Mouse (Mus musculus) lung, embryonic 16.5 days (tissue): ENCODE results near the gene Agtr1a. TPM values are rescaled to one million over a fixed set of nuclear protein-coding genes. Genes with fewer than 3 reads are reported as not detected.

Source experiments
- ATAC-seq: fragments of 200-750 bp; cut with Nextera tagmentation; 2 replicates; pipeline ENCODE4 v1.8.0; 2017; ENCODE audit warnings: low read depth, mild to moderate bottlenecking, moderate library complexity
- H3K27ac ChIP-seq: fragments of 300-500 bp; sonication (generic); 2 replicates; pipeline ENCODE4 v1.5.1; 2014; ENCODE audit warnings: mild to moderate bottlenecking, control low read depth, low read length
- H3K27me3 ChIP-seq: fragments of 300-500 bp; sonication (generic); 2 replicates; pipeline ENCODE4 v1.6.1; 2014; ENCODE audit warnings: low read depth, low read length, mixed read lengths; ENCODE audit not compliant: control insufficient read depth, insufficient read depth
- H3K36me3 ChIP-seq: fragments of 300-500 bp; sonication (generic); 2 replicates; pipeline ENCODE4 v1.6.1; 2014; ENCODE audit warnings: low read length; ENCODE audit not compliant: control insufficient read depth, insufficient read depth
- H3K4me1 ChIP-seq: fragments of 300-500 bp; sonication (generic); replicated peaks from 2 replicates; pipeline ENCODE4 v1.6.1; 2014; ENCODE audit warnings: low read length, mixed read lengths; ENCODE audit not compliant: control insufficient read depth, insufficient read depth
- H3K4me2 ChIP-seq: fragments of 300-500 bp; sonication (generic); 2 replicates; pipeline ENCODE4 v1.6.1; 2014; ENCODE audit warnings: low read depth, low read length, control low read depth
- H3K4me3 ChIP-seq: fragments of 300-500 bp; sonication (generic); 2 replicates; pipeline ENCODE4 v1.5.1; 2014; ENCODE audit warnings: mild to moderate bottlenecking, low read length, control low read depth
- H3K9ac ChIP-seq: fragments of 300-500 bp; sonication (generic); 2 replicates; pipeline ENCODE4 v1.6.1; 2014; ENCODE audit warnings: low read length, control low read depth
- H3K9me3 ChIP-seq: fragments of 300-500 bp; sonication (generic); 2 replicates; pipeline ENCODE4 v1.6.1; 2016; ENCODE audit warnings: low read length; ENCODE audit not compliant: control insufficient read depth
- WGBS: fragments of 180-500 bp; shearing (Covaris S2); extraction: QIAGEN DNeasy Blood & Tissue Kit; methylation state at CpG from one replicate; pipeline ENCODE4 v1.1.7; 2014; 5-methylcytosine and 5-hydroxymethylcytosine counted together
- polyA plus RNA-seq: library from polyadenylated mRNA; unstranded; fragments of >200 nt; fragmentation: Nextera tagmentation; extraction: Ambion mirVana; gene quantifications from 2 replicates; pipeline ENCODE4 v1.2.1, GENCODE M21; 2015

The Agtr1a gene
- polyA plus RNA-seq, 1 experiment from 2014 or later = 7.3 TPM

GRCm38 (mm10) chr13:30378868-30379267, 42.6 kb downstream of the Agtr1a start:
- H3K9me3 ChIP-seq = no peaks in the 10 kb centered on the region

GRCm38 (mm10) chr13:30385183-30385582, 48.9 kb downstream of the Agtr1a start:
- H3K9ac ChIP-seq = no peak overlapping the region
- ATAC-seq = no peak
- H3K27ac ChIP-seq = no peak overlapping the region
- H3K4me3 ChIP-seq = no peak overlapping the region
- 84% methylated on average over 6 of the region's 6 CpGs for WGBS
- no peaks in the 10 kb centered on the region for H3K36me3 ChIP-seq
- H3K4me2 ChIP-seq = no peak overlapping the region
- H3K4me1 ChIP-seq = no peaks in the 10 kb centered on the region
- no peaks in the 10 kb centered on the region for H3K27me3 ChIP-seq
- H3K9me3 ChIP-seq = no peaks in the 10 kb centered on the region

More at GRCm38 (mm10) chr13:30378868-30379267, 42.6 kb downstream of the Agtr1a start:
- H3K36me3 ChIP-seq = no peaks in the 10 kb centered on the region
- no peaks in the 10 kb centered on the region for H3K4me1 ChIP-seq
- no peak overlapping the region for H3K9ac ChIP-seq
- no peak for ATAC-seq
- no peak overlapping the region for H3K4me2 ChIP-seq
- no peak overlapping the region for H3K4me3 ChIP-seq
- WGBS = 79% methylated on average over 5 of the region's 5 CpGs
- no peak overlapping the region for H3K27ac ChIP-seq
- H3K27me3 ChIP-seq = no peaks in the 10 kb centered on the region

- H3K27ac ChIP-seq = no peak overlapping the region
- ATAC-seq = no peak
Observed at GRCm38 (mm10) chr13:30394123-30394522, 57.9 kb downstream of the Agtr1a start.

GRCm38 (mm10) chr13:30396431-30396830, 60.2 kb downstream of the Agtr1a start:
- Histone ChIP-seq H3K4me1 (no peaks in the 10 kb centered on the region), H3K4me2 (no peak overlapping the region), H3K4me3 (no peak overlapping the region), H3K9me3 (no peaks in the 10 kb centered on the region; the same call in 1 of the 2 replicates), H3K27ac (peak overlapping the region; percentile 67), H3K9ac (no peak overlapping the region), H3K27me3 (no peaks in the 10 kb centered on the region), H3K36me3 (no peaks in the 10 kb centered on the region)
- 72% methylated on average over 3 of the region's 3 CpGs for WGBS
- no peak for ATAC-seq

More at GRCm38 (mm10) chr13:30394123-30394522, 57.9 kb downstream of the Agtr1a start:
- no peak overlapping the region for H3K4me2 ChIP-seq
- no peak overlapping the region for H3K9ac ChIP-seq
- no peaks in the 10 kb centered on the region for H3K27me3 ChIP-seq
- no peaks in the 10 kb centered on the region; the same call in 1 of the 2 replicates for H3K9me3 ChIP-seq
- H3K36me3 ChIP-seq = no peaks in the 10 kb centered on the region
- H3K4me1 ChIP-seq = no peaks in the 10 kb centered on the region
- H3K4me3 ChIP-seq = no peak overlapping the region

- H3K4me3 ChIP-seq = no peak overlapping the region
- 85% methylated on average over 3 of the region's 3 CpGs for WGBS
- H3K9ac ChIP-seq = no peak overlapping the region
- H3K4me1 ChIP-seq = no peaks in the 10 kb centered on the region
- ATAC-seq = no peak
- H3K4me2 ChIP-seq = no peak overlapping the region
- no peaks in the 10 kb centered on the region for H3K36me3 ChIP-seq
- H3K27me3 ChIP-seq = no peaks in the 10 kb centered on the region
- H3K27ac ChIP-seq = no peak overlapping the region
- no peaks in the 10 kb centered on the region for H3K9me3 ChIP-seq
Observed at GRCm38 (mm10) chr13:30398852-30399251, 62.6 kb downstream of the Agtr1a start.

GRCm38 (mm10) chr13:30400621-30401020, 64.4 kb downstream of the Agtr1a start:
- Histone ChIP-seq H3K27me3 (no peaks in the 10 kb centered on the region), H3K4me1 (no peaks in the 10 kb centered on the region), H3K36me3 (no peaks in the 10 kb centered on the region), H3K27ac (no peak overlapping the region), H3K4me3 (no peak overlapping the region), H3K9me3 (no peaks in the 10 kb centered on the region), H3K9ac (no peak overlapping the region), H3K4me2 (no peak overlapping the region)
- 73% methylated on average over 8 of the region's 8 CpGs for WGBS
- ATAC-seq = no peak

- no peaks in the 10 kb centered on the region for H3K27me3 ChIP-seq
- H3K4me2 ChIP-seq = no peak overlapping the region
- H3K36me3 ChIP-seq = no peaks in the 10 kb centered on the region
- H3K4me1 ChIP-seq = no peaks in the 10 kb centered on the region
- no peak overlapping the region for H3K4me3 ChIP-seq
- no peak for ATAC-seq
- WGBS = 59% methylated on average over 3 of the region's 3 CpGs
- no peaks in the 10 kb centered on the region for H3K9me3 ChIP-seq
- H3K27ac ChIP-seq = no peak overlapping the region
- H3K9ac ChIP-seq = no peak overlapping the region
Observed at GRCm38 (mm10) chr13:30403874-30404273, 67.6 kb downstream of the Agtr1a start.

- Histone ChIP-seq H3K4me3 (no peak overlapping the region), H3K27ac (no peak overlapping the region), H3K9me3 (no peaks in the 10 kb centered on the region), H3K9ac (no peak overlapping the region), H3K27me3 (no peaks in the 10 kb centered on the region), H3K4me1 (no peaks in the 10 kb centered on the region), H3K4me2 (no peak overlapping the region), H3K36me3 (no peaks in the 10 kb centered on the region)
- 77% methylated on average over 5 of the region's 5 CpGs for WGBS
- no peak for ATAC-seq
Observed at GRCm38 (mm10) chr13:30418611-30419010, 82.4 kb downstream of the Agtr1a start.

GRCm38 (mm10) chr13:30427008-30427407, 90.8 kb downstream of the Agtr1a start:
- ATAC-seq = no peak
- Histone ChIP-seq H3K36me3 (no peaks in the 10 kb centered on the region), H3K4me1 (no peaks in the 10 kb centered on the region), H3K4me2 (no peak overlapping the region), H3K4me3 (no peak overlapping the region), H3K27ac (no peak overlapping the region), H3K9ac (no peak overlapping the region), H3K27me3 (no peaks in the 10 kb centered on the region), H3K9me3 (no peaks in the 10 kb centered on the region)
- WGBS = 81% methylated on average over 4 of the region's 4 CpGs

GRCm38 (mm10) chr13:30427436-30427835, 91.2 kb downstream of the Agtr1a start:
- no peaks in the 10 kb centered on the region for H3K4me1 ChIP-seq
- no peak overlapping the region for H3K4me3 ChIP-seq
- no peak overlapping the region for H3K27ac ChIP-seq
- WGBS = 77% methylated on average over 1 of the region's 1 CpGs
- no peak overlapping the region for H3K4me2 ChIP-seq
- no peaks in the 10 kb centered on the region for H3K27me3 ChIP-seq
- H3K9me3 ChIP-seq = no peaks in the 10 kb centered on the region
- no peak for ATAC-seq
- H3K9ac ChIP-seq = no peak overlapping the region
- no peaks in the 10 kb centered on the region for H3K36me3 ChIP-seq
